Comparison of ENCODE assay signal across 8 mouse cellular contexts in genomic region chr17:33780431-33780830, GRCm38 (mm10). TPM values are rescaled to one million over a fixed set of nuclear protein-coding genes. Genes with fewer than 3 reads are reported as not detected.
DNase-seq lines count a peak whose midpoint lies in the region; ATAC-seq lines count a peak whose summit lies in the region.

No protein-coding gene starts in this region.

- peak overlapping the region; percentile 65; the same call in 1 of the 2 replicates for H3K9ac ChIP-seq in heart, embryonic 14.5 days (ENCODE audit: low read length)

- WGBS in heart, embryonic 14.5 days, result 80% methylated on average over 5 of the region's 5 CpGs
- WGBS in midbrain, embryonic 10.5 days, result 84% methylated on average over 5 of the region's 5 CpGs

- peaks cover 25% of the 10 kb centered on the region for H3K36me3 ChIP-seq in heart, embryonic 14.5 days (ENCODE audit: control insufficient read depth, insufficient read depth, low read length)
- H3K36me3 ChIP-seq in midbrain, embryonic 10.5 days, result peaks cover 19% of the 10 kb centered on the region

- H3K4me3 ChIP-seq in heart, embryonic 14.5 days (ENCODE audit: control insufficient read depth in 1 of 2, insufficient read depth in 1 of 2, low read depth in 1 of 2, low read length in 2 of 2), result peak overlapping the region in 1 of 2 experiments; percentile 39; a peak in 3 of 4 replicates
- H3K4me3 ChIP-seq in midbrain, embryonic 10.5 days, result peak overlapping the region; percentile 66

- H3K27ac ChIP-seq in heart, embryonic 14.5 days (replicated peaks in 1 of 2; ENCODE audit: control insufficient read depth in 1 of 2, insufficient read depth in 1 of 2, low read depth in 2 of 2, low read length in 2 of 2), result peak overlapping the region in 1 of 2 experiments; percentile 84; a peak in 3 of 4 replicates
- H3K27ac ChIP-seq in midbrain, embryonic 10.5 days (replicated peaks), result peak overlapping the region; percentile 83; the same call in 1 of the 2 replicates

- H3K4me1 ChIP-seq in heart, embryonic 14.5 days (ENCODE audit: control insufficient read depth in 2 of 2, insufficient read depth in 2 of 2, low read length in 2 of 2), result peaks cover 42 to 59% of the 10 kb centered on the region in 2 experiments
- peaks cover 30% of the 10 kb centered on the region for H3K4me1 ChIP-seq in midbrain, embryonic 10.5 days

- peak; percentile 6 for DNase-seq in embryo, embryonic 10.5 days (ENCODE audit: low spot score)
- DNase-seq in embryo, embryonic 11 days, result no peak
- peak; percentile 54 to 74 for DNase-seq in adrenal gland, postnatal 36 days
- peak; percentile 55 for DNase-seq in kidney, postnatal 10 days
- DNase-seq in midbrain, embryonic 10.5 days (ENCODE audit: low spot score), result no peak
- no peak for DNase-seq in layer of hippocampus, adult 9-10 months (ENCODE audit: low spot score)
- DNase-seq in left cerebral cortex, postnatal 25 days (ENCODE audit: low spot score in 2 of 2), result no peak

- no peaks in the 10 kb centered on the region for H3K27me3 ChIP-seq in heart, embryonic 14.5 days (ENCODE audit: control insufficient read depth, insufficient read depth, low read length)
- peaks cover 10% of the 10 kb centered on the region for H3K27me3 ChIP-seq in midbrain, embryonic 10.5 days (ENCODE audit: low read depth, poor library complexity, severe bottlenecking)

- intact Hi-C loops in left cerebral cortex, postnatal 25 days (cut with DNase I), result no loop called here

- ATAC-seq in heart, embryonic 14.5 days (ENCODE audit: insufficient number of reproducible peaks, insufficient read depth, low FRiP score, low read depth), result no peak

- no peaks in the 10 kb centered on the region for H3K9me3 ChIP-seq in heart, embryonic 14.5 days (ENCODE audit: control insufficient read depth, low read length)
- H3K9me3 ChIP-seq in midbrain, embryonic 10.5 days (replicated peaks), result no peaks in the 10 kb centered on the region

- H3K4me2 ChIP-seq in heart, embryonic 14.5 days (ENCODE audit: low read length), result peak overlapping the region; percentile 80

RNA-seq across cellular contexts. Expression of gene Angptl4, which starts 1.2 kb away (rescaled TPM):
- total RNA-seq in adrenal gland, postnatal 36 days (2021), result 100 to 1,000 TPM in 1 of 2 experiments, 10 to 100 TPM in 1; 62.7 to 110 TPM
- polyA plus RNA-seq in heart, embryonic 14.5 days (2014; fragmentation: Nextera tagmentation; extraction: Ambion mirVana), result 13.5 and 16.4 TPM in 2 replicates
- polyA plus RNA-seq in midbrain, embryonic 10.5 days (2016; fragmentation: Nextera tagmentation; extraction: Ambion mirVana), result 17.7 and 20.7 TPM in 2 replicates
- total RNA-seq in left cerebral cortex, postnatal 25 days (2021), result 1 to 10 TPM; 3.9 to 4.1 TPM

RNA-seq across cellular contexts. Expression of gene Rab11b, which starts 20.1 kb away (rescaled TPM):
- 100 to 1,000 TPM; 231 to 299 TPM for total RNA-seq in adrenal gland, postnatal 36 days (2021)
- polyA plus RNA-seq in heart, embryonic 14.5 days (2014; fragmentation: Nextera tagmentation; extraction: Ambion mirVana), result 300 and 314 TPM in 2 replicates
- polyA plus RNA-seq in midbrain, embryonic 10.5 days (2016; fragmentation: Nextera tagmentation; extraction: Ambion mirVana), result 363 and 422 TPM in 2 replicates
- 100 to 1,000 TPM; 328 to 343 TPM for total RNA-seq in left cerebral cortex, postnatal 25 days (2021)

RNA-seq across cellular contexts. Expression of gene Kank3, which starts 29.9 kb away (rescaled TPM):
- total RNA-seq in adrenal gland, postnatal 36 days (2021), result 10 to 100 TPM; 72.2 to 90.5 TPM
- polyA plus RNA-seq in heart, embryonic 14.5 days (2014; fragmentation: Nextera tagmentation; extraction: Ambion mirVana), result 53.8 and 54.2 TPM in 2 replicates
- polyA plus RNA-seq in midbrain, embryonic 10.5 days (2016; fragmentation: Nextera tagmentation; extraction: Ambion mirVana), result 24.6 and 29.4 TPM in 2 replicates
- total RNA-seq in left cerebral cortex, postnatal 25 days (2021), result 10 to 100 TPM; 37.0 to 39.7 TPM

RNA-seq across cellular contexts. Expression of gene Rps28, which starts 43.9 kb away (rescaled TPM):
- total RNA-seq in adrenal gland, postnatal 36 days (2021), result 1,000 to 10,000 TPM; 1,486 to 1,511 TPM
- polyA plus RNA-seq in heart, embryonic 14.5 days (2014; fragmentation: Nextera tagmentation; extraction: Ambion mirVana), result 653 and 768 TPM in 2 replicates
- 699 and 827 TPM in 2 replicates for polyA plus RNA-seq in midbrain, embryonic 10.5 days (2016; fragmentation: Nextera tagmentation; extraction: Ambion mirVana)
- 100 to 1,000 TPM; 675 to 677 TPM for total RNA-seq in left cerebral cortex, postnatal 25 days (2021)

RNA-seq across cellular contexts. Expression of gene Ndufa7, which starts 43.9 kb away (rescaled TPM):
- 100 to 1,000 TPM; 432 to 487 TPM for total RNA-seq in adrenal gland, postnatal 36 days (2021)
- 628 and 707 TPM in 2 replicates for polyA plus RNA-seq in heart, embryonic 14.5 days (2014; fragmentation: Nextera tagmentation; extraction: Ambion mirVana)
- 496 and 518 TPM in 2 replicates for polyA plus RNA-seq in midbrain, embryonic 10.5 days (2016; fragmentation: Nextera tagmentation; extraction: Ambion mirVana)
- total RNA-seq in left cerebral cortex, postnatal 25 days (2021), result 100 to 1,000 TPM; 196 to 205 TPM

Comparison
In these comparisons a context has a peak if more than half of its experiments do, and no peak if none do; other contexts are left out.
1. DNase-seq: peak in embryo, embryonic 10.5 days (single experiment), adrenal gland, postnatal 36 days (2 of 2) and kidney, postnatal 10 days (single experiment); none in embryo, embryonic 11 days (single experiment), midbrain, embryonic 10.5 days (single experiment), layer of hippocampus, adult 9-10 months (single experiment) and left cerebral cortex, postnatal 25 days (0 of 2).
2. RNA of gene Angptl4, which starts 1.2 kb away (total RNA-seq): 62.7 to 110 TPM in adrenal gland, postnatal 36 days; 3.9 to 4.1 TPM in left cerebral cortex, postnatal 25 days; every median in the first group is over 10 times any median in the second.